Mouse (Mus musculus) kidney, adult 2 months (tissue): ENCODE results near the gene Olfml2a.

ENCODE experiments used
- CTCF ChIP-seq: fragments of 200-500 bp; conservative IDR thresholded peaks from 2 replicates; pipeline ENCODE4 v1.5.1; 2011; ENCODE audit warnings: low read depth, mild to moderate bottlenecking, control low read depth, low read length, moderate library complexity, mixed read lengths; ENCODE audit not compliant: insufficient read depth, insufficient read length
- POLR2A ChIP-seq: fragments of 200-500 bp; IDR thresholded peaks from one replicate; pipeline ENCODE4 v1.6.1; 2011; ENCODE audit warnings: low read depth, low read length, control low read depth

GRCm38 (mm10) chr2:39012768-39013279 lies 81.0 kb downstream of the Olfml2a start:
- no peak for TF ChIP-seq CTCF
- no peak for TF ChIP-seq POLR2A
